8 mouse cellular contexts compared by ENCODE assay signal in the genomic region with DNA sequence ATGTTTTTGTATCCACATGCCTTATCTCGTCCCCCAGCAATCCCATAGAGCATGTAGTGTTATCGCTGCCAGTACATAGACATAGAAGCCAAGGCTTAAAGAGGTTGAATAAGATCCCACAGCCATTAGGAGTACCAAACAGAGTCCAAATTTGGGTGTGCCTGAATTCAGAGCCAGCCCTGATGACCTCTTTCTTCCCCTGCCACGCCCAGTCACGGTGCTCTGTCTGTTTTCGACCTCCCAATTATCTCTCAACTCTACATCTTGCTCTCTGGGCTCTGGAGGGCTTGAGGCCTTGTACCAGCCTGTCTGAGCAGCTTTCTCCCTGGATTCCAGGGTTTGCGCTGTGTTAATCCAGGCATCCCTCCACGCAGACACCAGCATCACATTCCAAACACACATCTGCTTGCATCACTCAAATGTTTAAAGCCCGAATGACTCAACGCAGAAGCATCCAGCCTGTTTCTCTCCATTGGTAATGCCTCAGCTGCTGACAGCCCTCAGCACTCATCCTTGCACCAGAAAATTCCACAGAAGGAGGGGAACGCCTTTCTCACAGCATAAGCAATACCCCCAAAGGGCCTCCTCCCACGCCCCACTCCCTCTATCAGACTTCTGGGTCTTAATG. TPM values are rescaled to one million over a fixed set of nuclear protein-coding genes. Genes with fewer than 3 reads are reported as not detected.
DNase-seq lines count a peak whose midpoint lies in the region; ATAC-seq and TF ChIP-seq lines count a peak whose summit lies in the region.
"Had no signal": no experiment of that assay in that cellular context is flagged by ENCODE, and none has a peak within 500 bp of the region (broad histone marks: within the 10 kb centered on the region; RNA-seq: fewer than 3 reads in every experiment).

No protein-coding gene starts in this region.

- no peaks in the 10 kb centered on the region for H3K27me3 ChIP-seq in embryonic facial prominence, embryonic 11.5 days (ENCODE audit: control insufficient read depth, insufficient read depth, low read length)
- no peaks in the 10 kb centered on the region for H3K27me3 ChIP-seq in heart, postnatal 0 days (ENCODE audit: control insufficient read depth, insufficient read depth, low read length)

- peak; percentile 26 for DNase-seq in MN1 (ENCODE audit: low spot score)
- DNase-seq in embryonic facial prominence, embryonic 11.5 days (ENCODE audit: low spot score) = peak; percentile 25
- peak; percentile 76 for DNase-seq in heart, postnatal 0 days (ENCODE audit: low spot score)
- peak; percentile 61 for DNase-seq in lung, postnatal 10 days
- DNase-seq in left cerebral cortex, postnatal 36 days (ENCODE audit: low spot score in 2 of 2) = no peak
- no peak for DNase-seq in right cerebral cortex, adult 18-20 months

- H3K27ac ChIP-seq in embryonic facial prominence, embryonic 11.5 days (replicated peaks; ENCODE audit: low read depth, low read length) = no peak overlapping the region
- H3K27ac ChIP-seq in heart, postnatal 0 days (ENCODE audit: low read depth) = peak overlapping the region; percentile 36; the same call in 1 of the 2 replicates
- H3K27ac ChIP-seq: left cerebral cortex, adult 2 months had no signal

- ATAC-seq in embryonic facial prominence, embryonic 11.5 days (replicated peaks; ENCODE audit: insufficient number of reproducible peaks, low FRiP score, low TSS enrichment, low read depth) = no peak; the same call in 1 of the 2 replicates
- ATAC-seq in heart, postnatal 0 days (ENCODE audit: insufficient read depth, low read depth) = peak; percentile 86
- ATAC-seq in activated CD4-positive, CD25-positive, alpha-beta regulatory T cell, adult 4 months = no peak

- no peaks in the 10 kb centered on the region for H3K4me1 ChIP-seq in embryonic facial prominence, embryonic 11.5 days (ENCODE audit: control insufficient read depth, insufficient read depth, low read length)
- H3K4me1 ChIP-seq in heart, postnatal 0 days (ENCODE audit: control insufficient read depth, insufficient read depth) = peaks cover 15% of the 10 kb centered on the region; the same call in 1 of the 2 replicates

- H3K9ac ChIP-seq in embryonic facial prominence, embryonic 11.5 days (replicated peaks; ENCODE audit: low read length) = no peak overlapping the region
- no peak overlapping the region for H3K9ac ChIP-seq in heart, postnatal 0 days (replicated peaks; ENCODE audit: low read depth, low read length)

- TF ChIP-seq CTCF in heart, postnatal 0 days (IDR thresholded peaks at IDR 0.05; ENCODE audit: low read depth) = no peak

- intact Hi-C loops in left cerebral cortex, postnatal 36 days (cut with DNase I) = no loop called here

- no peaks in the 10 kb centered on the region for H3K36me3 ChIP-seq in embryonic facial prominence, embryonic 11.5 days (replicated peaks; ENCODE audit: control insufficient read depth, insufficient read depth, low read depth, low read length)
- no peaks in the 10 kb centered on the region for H3K36me3 ChIP-seq in heart, postnatal 0 days (replicated peaks; ENCODE audit: control insufficient read depth, insufficient read depth, low read length)

- no peak for TF ChIP-seq EP300 in heart, postnatal 0 days (IDR thresholded peaks at IDR 0.05; ENCODE audit: low read depth)

- no peaks in the 10 kb centered on the region for H3K9me3 ChIP-seq in embryonic facial prominence, embryonic 11.5 days (replicated peaks; ENCODE audit: control insufficient read depth, low read length)
- H3K9me3 ChIP-seq in heart, postnatal 0 days (replicated peaks; ENCODE audit: control insufficient read depth, low read length) = no peaks in the 10 kb centered on the region

- no peak overlapping the region; the same call in 1 of the 2 replicates for H3K4me2 ChIP-seq in embryonic facial prominence, embryonic 11.5 days (ENCODE audit: low read depth, low read length)
- no peak overlapping the region for H3K4me2 ChIP-seq in heart, postnatal 0 days (ENCODE audit: low read depth, low read length)

- WGBS in embryonic facial prominence, embryonic 11.5 days = 78% methylated on average over 11 of the region's 11 CpGs
- WGBS in heart, postnatal 0 days = 31% methylated on average over 11 of the region's 11 CpGs

- H3K4me3 ChIP-seq in embryonic facial prominence, embryonic 11.5 days (ENCODE audit: low read depth, low read length) = no peak overlapping the region
- H3K4me3 ChIP-seq in heart, postnatal 0 days (ENCODE audit: low read depth, low read length) = no peak overlapping the region
- H3K4me3 ChIP-seq: left cerebral cortex, adult 2 months had no signal

RNA-seq across cellular contexts. Expression of a gene that starts 43.9 kb away (rescaled TPM):
- polyA plus RNA-seq in embryonic facial prominence, embryonic 11.5 days (2014; fragmentation: Nextera tagmentation; extraction: Ambion mirVana) = 1.9 TPM in 2 replicates
- 20.9 and 21.9 TPM in 2 replicates for total RNA-seq in heart, postnatal 0 days (2014; rRNA removed; ENCODE audit: low replicate concordance)
- 4.9 and 5.7 TPM in 2 replicates for polyA plus RNA-seq in heart, postnatal 0 days (2015; fragmentation: Nextera tagmentation; extraction: Ambion mirVana)
- total RNA-seq in left cerebral cortex, postnatal 36 days (2021) = 1 to 10 TPM; 2.4 to 3.5 TPM
- not detected for polyA plus RNA-seq in activated CD4-positive, CD25-positive, alpha-beta regulatory T cell, adult 4 months (2017; shearing (Covaris generic))

Comparison
In these comparisons a context has a peak if more than half of its experiments do, and no peak if none do; other contexts are left out.
1. DNase-seq: peak in MN1 (single experiment), embryonic facial prominence, embryonic 11.5 days (single experiment), heart, postnatal 0 days (single experiment) and lung, postnatal 10 days (single experiment); none in left cerebral cortex, postnatal 36 days (0 of 2) and right cerebral cortex, adult 18-20 months (single experiment).